Mouse (Mus musculus) skeletal muscle tissue, adult 2 months (tissue): Measurements from ENCODE around the gene Nol11.

ENCODE experiments used
- DNase-seq: peaks from one replicate; pipeline ENCODE4 v3.0.0-alpha.2; 2012; ENCODE audit warnings: low read depth, low spot score

Gene Nol11

DNA sequence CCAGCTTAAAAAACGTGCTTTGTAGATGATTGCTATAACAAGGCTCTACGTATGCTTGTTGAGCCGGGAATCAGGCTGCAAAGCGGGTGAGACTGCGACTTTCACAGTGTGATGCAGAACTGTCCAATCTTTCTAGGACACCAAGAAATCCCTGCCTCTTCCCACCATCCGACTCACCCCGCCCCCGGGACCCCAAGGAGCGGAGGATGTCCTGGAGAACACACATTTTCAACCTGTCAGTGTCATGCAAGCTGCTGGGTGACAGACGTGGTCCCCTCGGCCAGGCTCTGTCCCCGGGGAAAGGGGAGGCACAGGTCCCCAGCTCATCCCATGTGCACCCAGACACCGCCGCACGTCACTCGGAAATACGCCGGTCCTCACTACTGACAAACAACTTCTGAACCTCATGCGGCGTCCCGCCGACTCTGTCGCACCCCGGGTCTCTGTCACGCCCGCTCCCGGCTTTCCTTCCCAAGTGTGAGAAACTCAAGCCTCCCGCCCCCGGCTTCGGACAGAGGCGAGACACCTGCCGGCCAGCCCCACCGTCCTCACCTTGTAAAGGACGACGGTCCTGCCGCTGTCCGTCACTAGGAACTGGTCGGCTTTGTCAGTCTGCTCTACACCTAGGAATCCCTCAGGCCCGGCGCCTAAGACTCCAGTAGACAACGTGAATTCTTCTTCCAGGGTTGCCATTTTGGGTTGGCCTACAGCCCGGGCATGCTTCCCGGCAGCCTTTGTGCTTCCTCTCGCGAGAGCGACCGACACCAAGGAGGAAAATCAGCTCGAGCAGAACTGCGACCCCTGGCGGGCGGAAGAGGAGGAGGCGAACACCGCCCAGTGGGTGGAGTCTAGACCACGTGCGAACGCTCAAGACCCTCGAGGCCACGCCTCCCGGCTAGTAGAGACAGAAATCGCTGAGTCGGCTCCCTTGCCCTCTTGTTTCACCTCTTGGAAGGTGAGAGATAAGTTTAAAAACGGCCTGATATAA lies at the start of gene Nol11:
Nol11 (minus strand) TSS at position 817 of the 988 bp plus-strand sequence.
- DNase-seq, result peak; percentile 98

DNA sequence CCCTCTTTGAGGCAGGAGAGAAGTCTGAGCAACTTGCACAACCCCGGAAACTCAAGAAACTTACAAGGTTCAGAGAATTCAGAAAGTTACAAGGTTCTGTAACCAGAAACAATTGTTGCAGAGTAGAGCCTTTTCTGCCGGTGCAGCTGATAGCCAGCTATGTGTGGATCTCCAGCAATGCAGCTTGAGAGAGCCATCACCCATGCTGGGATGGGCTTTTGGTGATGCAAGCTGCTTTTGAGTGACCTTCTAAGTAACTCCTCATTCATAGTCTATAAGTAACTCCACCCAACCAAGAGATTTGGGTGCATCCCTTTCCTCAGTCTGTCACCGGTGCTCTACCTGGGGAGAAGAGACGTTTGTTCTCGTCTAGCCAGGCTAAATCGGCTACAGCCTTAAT lies 49.3 kb upstream of the Nol11 start:
- DNase-seq, result no peak

DNA sequence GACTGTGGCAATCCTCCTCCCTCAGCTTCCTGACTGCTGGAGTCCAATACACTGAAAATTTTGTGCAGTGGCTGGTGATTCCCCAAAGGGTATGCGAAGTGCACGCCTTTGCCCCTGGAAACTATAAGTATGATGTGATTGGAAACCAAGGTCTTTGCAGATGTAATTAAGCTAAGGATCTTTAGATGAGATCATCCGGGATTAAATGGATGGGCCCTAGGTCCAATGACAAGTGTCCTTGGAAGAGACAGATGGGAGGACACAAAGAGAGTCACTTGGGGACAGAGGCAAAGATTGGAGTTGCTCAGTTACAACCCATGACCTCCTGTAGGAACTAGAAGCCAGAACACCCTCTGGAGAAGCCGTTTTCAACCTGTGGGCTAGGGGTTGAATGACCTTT lies 48.4 kb upstream of the Nol11 start:
- DNase-seq, result no peak

DNA sequence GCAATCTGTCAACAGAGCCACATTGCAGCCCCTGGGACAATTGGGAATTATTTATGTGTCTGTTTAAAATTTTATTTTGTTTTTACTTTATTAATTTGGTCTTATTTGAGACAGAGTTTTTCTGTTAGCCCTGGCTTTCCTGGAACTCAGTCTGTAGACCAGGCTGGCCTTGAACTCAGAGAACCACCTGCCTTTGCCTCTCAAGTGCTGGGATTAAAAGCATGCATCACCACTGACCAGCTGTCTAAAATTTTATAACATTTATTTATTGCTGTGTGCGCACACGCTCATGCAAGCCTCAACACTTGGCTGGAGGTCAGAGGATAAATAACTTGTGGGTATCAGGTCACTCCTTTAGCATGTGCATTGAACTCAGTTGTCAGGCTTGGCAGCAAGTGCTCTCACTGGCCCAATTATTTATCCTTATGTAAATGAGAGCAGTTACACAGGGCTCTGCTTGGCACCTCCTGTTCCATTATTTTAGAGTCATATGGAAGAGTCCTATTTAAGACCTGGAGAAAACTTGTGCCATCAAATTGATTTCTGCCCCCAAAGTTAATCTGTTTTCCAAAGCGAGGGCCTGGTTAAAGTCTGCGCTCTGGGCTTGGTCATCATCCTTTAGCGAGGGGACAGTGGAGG lies 44.2 kb upstream of the Nol11 start:
- peak; percentile 48 for DNase-seq

DNA sequence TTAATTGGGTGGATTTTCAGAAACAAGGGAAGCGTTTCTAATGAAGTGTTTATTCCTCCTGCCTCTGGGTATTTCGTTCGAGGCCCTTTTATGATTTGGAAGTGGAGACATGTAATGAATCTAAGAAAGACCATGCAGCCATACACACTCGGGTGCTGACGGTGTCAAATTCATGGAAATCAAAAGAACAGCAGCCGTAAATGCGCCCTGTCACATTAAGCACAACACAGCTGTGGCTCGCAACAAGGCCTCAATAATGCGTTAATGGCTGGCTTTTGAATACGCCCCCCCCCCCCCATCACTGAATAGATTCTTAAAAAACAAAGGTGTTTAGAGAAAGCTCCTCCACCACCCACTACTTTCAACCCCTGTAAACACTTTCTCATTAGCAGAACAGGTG lies 40.9 kb upstream of the Nol11 start:
- DNase-seq, result no peak

DNA sequence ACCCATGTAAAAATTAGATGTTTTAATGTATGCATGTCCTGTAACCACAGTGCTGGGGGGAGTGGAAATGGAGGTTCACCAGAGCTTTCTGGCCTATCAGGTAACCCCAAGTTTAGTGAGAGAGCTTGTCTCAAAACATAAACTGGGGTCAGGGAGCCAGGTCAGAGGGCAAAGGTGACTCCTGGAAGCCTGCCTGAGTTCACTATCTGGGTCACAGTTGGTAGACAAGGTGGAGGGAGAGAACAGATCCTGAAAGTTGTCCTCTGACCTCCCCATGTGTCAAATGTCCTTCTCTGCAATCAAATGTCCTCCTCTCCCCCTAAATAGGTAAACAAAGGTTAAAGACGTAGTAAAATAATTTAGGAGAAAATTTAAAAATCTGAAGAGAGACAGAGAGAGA lies 37.2 kb upstream of the Nol11 start:
- no peak for DNase-seq

DNA sequence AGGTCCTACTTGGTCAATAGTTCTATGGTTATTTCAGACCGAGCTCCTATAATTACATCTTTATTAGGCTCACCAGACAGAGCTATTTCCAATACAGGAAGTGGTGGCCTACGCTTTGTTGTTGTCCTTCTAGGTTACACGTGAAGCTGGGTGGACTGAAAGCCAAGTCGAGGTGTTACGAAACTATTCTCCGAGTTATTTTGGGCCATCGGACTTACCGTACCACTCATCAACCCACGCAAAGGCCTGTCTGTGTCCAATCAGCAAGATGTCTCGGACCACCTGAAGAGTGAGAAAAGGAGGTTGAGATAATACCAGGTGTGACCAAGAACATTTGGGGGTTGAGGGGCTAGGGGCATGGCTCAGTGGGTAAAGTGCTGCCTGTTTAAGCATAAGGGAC lies 36.8 kb upstream of the Nol11 start:
- DNase-seq, result peak; percentile 6

DNA sequence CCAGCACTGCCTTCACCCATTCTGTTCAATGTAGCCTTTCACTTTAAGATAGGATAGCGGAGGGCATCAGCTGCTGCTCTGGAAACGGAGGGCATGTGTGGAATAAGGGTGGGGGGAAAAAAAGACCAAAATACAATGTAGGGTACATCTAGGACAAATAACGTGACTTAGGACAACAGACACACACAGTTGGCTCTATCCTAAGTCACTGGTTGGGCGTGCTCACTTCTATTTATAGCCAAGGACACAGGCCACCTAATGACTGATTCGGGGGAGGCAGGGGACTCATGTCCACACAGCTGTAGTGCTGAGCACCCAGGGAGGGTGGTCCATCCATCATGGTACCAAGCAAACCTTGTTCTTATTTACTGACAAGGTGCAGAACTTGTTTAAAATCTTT lies 36.1 kb upstream of the Nol11 start:
- peak; percentile 11 for DNase-seq

DNA sequence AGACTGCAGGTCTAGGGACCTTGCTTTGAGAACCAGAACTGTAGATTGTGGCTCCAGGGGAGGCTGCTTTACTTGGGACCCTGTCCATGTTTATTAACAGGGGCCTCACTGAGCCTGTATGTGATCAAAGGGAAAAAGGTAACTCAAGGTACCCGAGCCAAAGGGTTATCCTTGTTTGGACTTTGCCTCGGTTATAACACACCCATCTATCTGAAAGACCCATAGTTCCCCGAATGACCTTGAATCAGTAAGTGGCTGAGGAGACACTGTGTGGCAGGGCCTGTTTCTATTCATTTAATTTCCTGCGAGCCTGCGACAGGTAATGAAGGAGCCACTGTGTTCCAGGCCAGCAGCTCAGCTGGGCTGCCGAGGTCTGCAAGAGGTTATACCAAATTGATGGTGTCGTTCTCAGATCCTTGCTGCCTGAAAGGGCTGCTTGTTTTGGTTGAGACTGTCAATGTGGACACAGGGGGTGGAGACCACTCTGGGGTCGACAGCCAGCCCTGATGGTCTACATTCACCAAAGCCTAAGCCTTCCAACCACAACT lies 34.6 kb upstream of the Nol11 start:
- no peak for DNase-seq

DNA sequence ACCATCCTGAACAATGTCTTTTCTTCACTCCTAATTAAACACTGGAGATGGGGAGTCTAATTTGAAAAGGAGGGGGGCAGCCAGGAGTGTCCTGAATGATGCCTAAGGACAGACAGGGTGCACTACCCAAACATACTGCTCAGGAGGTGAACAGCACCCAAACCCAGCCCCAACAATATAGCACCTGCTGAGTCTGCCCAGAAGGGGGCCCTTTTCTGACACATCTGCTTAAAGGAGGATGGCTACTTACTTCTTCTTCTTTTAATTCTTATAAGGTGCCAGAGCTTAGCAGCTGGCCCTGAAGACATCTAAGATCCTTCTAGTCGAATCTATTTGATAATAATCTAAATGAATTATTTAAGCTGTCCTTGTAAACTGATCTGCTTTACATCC lies 34.0 kb upstream of the Nol11 start:
- no peak for DNase-seq

DNA sequence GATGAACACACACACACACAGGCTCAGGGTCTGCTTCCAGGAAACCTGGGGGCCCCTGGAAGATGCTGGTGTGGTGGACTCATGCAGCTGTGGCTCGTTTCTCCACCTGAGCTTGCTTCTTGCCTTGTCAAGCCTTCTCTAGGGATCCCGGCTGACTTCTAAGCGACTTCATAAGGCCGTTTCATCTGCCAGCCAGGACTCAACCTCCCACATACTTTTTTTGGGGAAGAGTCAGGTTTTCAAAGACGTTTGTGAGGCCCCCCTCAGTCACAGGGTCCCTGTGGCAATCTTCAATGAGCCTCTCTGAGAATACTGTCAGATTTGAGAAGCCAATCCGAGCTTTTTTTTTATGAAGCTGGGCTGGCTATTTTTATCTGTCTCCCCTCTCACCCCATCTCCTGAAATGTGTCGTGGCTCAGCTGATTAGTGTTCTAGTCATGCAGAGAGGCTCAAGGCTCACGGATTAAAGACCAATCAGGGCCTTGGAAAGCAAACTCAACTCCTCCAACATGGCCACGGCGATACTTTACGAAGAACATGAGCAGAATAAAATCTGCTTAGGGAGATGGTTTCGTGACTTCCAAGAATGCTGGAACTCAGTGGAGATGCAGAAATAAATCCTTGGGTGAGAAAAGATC lies 33.5 kb upstream of the Nol11 start:
- DNase-seq, result no peak

DNA sequence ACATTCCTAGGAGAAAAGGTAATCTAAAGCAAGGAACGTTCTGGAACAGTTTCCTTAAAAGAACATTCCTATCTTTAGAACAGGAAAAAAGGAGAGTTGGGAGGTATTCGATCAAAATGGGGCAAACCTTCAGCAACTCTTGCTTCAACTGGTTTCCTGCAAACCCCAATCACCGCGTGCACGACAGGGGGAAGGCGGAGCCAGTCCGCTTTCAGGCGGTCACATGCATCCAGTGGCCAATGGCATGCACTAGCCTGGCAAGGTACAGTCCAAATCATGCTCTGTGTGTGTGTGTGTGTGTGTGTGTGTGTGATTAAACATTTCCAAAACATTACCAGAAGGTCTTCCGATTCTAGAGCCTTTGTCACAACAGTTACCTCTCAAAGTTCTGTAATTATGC lies 25.9 kb upstream of the Nol11 start:
- DNase-seq, result no peak

DNA sequence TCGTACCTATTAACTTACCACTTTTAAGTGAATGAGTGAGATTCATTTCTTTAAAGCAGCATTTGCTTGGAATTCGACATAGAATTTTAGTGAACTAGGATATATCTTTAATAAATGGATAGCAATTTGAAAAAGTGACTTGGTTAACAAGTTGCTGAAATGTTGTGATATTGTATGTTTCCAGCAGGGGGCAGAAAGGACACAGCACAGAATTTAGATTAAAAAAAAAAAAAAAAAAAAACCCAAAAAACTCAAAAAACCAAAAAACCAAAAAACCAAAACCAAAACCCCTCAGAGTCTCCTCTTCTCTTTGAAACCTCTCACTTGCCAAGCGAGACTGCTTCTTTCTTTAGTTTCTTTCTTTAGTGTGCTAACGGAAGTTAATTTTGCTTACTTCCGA lies 24.6 kb upstream of the Nol11 start:
- peak; percentile 27 for DNase-seq

DNA sequence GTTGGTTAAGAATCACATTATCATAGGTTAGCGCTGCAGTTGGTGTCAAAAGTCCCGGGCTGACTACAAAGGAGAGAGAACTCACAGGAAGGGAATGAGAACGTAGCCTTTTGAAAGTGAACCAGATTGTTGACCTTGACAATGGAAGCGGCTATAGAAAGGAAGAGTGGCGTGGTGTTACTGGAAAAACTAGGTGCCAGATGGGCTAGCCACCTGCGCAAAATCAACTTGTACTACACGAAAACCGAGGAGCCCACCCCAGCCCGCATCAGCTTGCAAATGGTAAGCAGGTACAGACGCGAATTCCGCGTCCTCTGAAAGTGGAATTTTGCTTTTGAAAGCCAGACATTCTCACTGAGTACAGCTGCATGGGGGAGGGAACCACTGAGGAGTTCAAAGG lies 20.6 kb upstream of the Nol11 start:
- DNase-seq, result no peak

DNA sequence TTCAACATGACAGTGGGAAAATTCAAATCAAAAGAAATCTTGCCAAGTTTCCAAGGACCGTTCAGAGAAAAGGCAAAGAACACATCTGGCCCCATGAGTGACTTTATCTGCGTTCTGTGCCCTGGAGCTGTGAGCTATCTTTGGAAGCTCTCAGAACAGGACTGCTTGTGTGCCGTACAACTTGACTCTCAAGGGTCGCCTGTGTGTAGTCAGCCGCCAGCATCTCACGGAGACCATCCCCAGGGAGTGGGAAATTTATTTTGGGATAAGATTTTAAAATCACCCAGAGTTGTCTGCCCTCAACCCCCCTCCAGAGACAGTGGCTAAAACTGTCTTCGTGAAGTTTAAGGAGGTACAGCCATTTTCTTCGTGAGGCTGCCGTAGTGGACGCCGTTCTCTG lies 12.6 kb upstream of the Nol11 start:
- DNase-seq, result no peak

DNA sequence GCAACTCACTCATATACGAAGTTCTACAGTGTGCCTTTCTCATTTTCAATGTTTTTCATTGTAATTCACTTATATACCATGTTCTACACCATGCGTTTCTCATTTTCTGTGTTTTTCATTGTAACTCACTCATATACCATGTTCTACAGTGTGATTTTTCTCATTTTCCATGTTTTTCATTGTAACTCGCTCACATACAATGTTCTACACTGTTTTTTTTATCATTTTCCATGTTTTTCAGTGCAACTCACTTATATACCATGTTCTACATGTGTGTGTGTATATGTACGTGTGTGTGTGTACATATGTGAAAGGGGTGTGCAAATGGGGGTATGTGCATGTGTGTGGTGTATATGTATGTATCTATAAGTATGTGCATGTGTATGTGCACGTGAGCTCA lies 10.1 kb upstream of the Nol11 start:
- DNase-seq, result no peak

DNA sequence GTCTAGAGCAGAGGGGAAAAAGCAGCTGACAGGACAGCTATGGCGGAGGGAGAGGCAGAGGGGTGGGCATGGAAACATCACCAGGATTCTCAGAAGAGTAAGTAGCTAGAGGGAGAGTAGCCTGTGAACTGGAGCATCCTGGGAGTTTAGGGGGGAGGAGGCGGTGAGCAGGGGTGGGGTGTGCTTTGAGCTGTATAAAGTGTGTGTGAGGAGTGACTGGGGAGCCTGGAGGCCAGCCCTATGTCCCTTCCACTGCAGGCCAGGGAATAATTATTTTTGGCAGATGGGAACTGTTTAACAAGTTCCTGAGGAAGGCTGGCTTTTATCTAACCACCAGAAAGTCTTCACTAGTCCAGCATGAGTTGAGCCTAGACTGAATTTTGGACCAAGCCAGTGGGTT lies 6.2 kb upstream of the Nol11 start:
- no peak for DNase-seq

DNA sequence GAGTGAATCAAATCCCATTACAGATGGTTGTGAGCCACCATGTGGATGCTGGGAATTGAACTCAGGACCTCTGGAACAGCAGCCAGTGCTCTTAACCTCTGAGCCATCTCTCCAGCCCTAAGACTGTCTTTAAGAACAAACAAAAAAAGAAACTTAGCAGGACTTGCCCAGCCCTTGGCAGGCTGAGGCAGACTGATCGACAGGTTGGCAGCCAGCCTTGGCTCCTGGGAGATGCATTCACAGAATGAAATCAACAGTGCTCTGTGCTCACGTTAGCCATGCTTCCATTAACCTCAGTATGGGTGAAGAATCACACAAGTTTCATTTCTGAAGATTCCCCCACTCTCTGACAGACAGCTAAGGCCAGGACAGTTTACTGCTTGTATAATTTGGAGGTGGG lies 1.2 kb upstream of the Nol11 start:
- DNase-seq, result no peak

DNA sequence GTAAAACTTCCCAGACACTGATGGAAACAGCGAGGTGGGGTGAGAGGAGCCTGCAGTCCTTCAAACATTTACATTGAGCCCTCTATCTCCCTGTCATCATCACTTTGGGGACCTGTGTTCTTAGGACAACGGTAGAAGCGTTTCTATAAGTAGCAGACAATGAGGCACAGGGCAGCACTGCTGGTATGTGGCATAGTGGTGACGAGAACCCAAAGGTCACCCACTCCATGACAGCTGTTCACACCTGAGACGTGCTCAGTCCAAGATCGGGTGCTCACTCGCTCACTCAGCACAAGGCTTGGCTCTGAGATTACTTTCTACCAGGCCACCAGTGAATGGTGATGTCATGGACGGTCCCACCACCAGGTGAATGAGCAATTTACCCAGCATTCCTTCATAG lies 5.4 kb downstream of the Nol11 start:
- no peak for DNase-seq

DNA sequence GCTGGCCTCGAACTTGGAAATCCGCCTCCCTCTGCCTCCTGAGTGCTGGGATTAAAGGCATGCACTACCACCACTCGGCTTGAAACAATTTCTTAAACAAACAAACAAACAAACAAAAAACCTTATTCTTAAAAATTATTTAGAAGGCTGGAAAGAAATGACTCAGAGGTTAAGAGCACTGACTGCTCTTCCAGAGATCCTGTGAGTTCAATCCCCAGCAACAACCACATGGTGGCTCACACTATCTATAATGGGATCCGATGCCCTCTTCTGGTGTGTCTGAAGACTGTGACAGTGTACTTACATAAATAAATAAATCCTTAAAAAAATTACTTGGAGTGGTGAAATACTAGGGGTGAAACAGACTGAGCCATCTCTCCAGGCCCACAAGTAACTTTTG lies 28.0 kb downstream of the Nol11 start:
- DNase-seq, result no peak

DNA sequence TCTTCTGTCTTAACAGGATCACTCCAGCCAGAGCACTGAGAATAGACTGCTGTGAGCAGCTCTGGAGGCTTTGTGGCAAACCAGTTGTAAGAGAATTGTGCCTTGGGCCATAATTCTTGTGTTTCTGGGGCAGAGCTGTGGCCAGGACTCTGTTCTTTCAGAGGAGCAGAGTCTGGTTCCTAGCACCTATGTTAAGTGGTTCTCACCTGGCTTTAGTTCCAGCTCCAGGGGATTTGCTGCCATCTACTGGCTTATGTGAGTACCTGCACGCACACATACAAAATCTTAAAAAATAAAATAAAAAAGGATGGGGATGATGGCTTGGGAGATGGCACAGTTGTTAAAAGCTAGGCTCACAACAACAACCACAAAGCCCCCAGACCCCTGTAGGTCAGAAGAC lies 30.1 kb downstream of the Nol11 start:
- no peak for DNase-seq

DNA sequence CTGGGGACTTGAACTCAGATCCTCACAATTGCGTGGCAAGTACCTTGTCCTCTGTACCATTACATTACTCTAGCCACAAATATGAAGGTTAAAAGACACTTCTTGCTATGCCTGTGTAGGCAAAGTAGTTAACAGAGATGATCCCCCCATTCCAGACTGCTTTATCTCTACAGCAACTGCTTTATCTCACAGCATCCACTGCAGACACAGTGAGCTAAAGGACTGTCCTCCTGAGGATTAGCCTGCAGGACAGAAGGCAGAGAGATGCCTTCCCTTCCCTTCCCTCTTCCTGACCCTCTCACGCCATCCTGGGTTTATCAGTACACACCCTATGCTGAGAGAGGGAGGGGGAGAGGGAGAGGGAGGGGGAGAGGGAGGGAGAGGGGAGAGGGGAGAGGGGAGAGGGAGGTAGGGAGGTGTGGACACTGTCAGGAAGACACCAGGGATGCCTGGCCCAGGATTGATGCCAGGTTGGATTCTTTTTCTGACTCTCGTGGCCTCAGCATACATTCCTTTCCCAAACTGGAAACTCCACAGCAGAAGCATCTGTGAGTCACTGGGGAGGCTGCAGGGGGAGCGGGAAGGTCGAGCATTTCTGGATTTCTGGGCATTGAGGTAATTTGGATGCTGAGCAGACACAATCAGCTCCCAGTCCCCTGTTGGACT lies 32.1 kb downstream of the Nol11 start:
- no peak for DNase-seq
